Mouse (Mus musculus): ENCODE results near the gene Hhat. TPM values are rescaled to one million over a fixed set of nuclear protein-coding genes. Genes with fewer than 3 reads are reported as not detected.

Hhat gene
- polyA plus RNA-seq, 1 experiment from 2014 or later = 7.2 TPM

DNA sequence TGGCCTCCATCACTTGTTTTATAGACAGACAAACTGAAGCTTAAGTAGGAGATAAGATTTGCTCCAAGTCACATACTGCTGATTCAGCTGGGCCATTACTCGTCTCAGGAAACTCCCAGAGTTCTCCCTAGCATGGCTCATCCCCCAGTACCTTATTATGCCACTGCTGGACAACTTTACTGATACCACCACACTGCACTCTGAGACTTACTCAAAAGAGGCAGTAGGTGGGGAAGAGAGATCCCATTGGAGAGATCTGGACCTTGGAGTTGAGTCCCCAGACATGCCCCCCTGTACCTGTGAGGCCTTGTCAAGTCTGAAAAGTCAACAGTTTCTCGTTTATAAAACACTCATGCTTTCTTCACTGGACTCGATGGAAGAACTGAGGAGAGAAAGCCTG, 131.8 kb downstream of the Hhat start:
- H3K9ac ChIP-seq (ENCODE audit: low read depth, low read length) = no peak overlapping the region
- no peak overlapping the region for H3K4me2 ChIP-seq
- H3K9me3 ChIP-seq (replicated peaks; ENCODE audit: control insufficient read depth, low read length) = no peaks in the 10 kb centered on the region
- no peaks in the 10 kb centered on the region for H3K27me3 ChIP-seq (ENCODE audit: control insufficient read depth, insufficient read depth, low read length)
- ATAC-seq (replicated peaks; ENCODE audit: insufficient number of reproducible peaks, low FRiP score, low TSS enrichment) = no peak
- 54% methylated on average over 3 of the region's 3 CpGs for WGBS (ENCODE audit: insufficient replicate concordance)
- H3K27ac ChIP-seq (ENCODE audit: low read depth, low read length) = no peak overlapping the region
- H3K4me3 ChIP-seq (ENCODE audit: low read depth, low read length) = no peak overlapping the region
- no peaks in the 10 kb centered on the region for H3K36me3 ChIP-seq (ENCODE audit: control insufficient read depth, insufficient read depth, low read length)
- H3K4me1 ChIP-seq (ENCODE audit: control insufficient read depth, insufficient read depth, low read length) = no peaks in the 10 kb centered on the region

DNA sequence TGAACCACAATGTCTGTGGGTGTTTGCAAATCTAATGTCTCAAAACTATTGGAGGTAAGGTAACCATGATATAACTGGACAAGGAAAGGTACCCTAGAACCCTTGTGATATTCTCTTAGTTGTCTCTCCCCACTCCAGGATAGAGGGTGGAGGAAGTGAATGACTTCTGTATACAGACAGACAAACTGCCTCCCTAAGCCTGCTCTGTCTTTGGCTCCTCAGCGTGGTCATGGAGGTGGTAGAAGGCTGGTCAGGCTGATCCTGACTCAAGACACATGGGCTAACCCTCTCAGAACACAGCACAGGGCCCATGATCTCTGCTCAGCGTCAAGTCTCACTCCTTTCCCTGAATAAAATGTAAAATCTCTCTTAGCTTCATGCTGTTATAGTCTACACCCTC, 149.2 kb downstream of the Hhat start:
- Histone ChIP-seq H3K4me2 (no peak overlapping the region), H3K36me3 (ENCODE audit: control insufficient read depth, insufficient read depth, low read length) (no peaks in the 10 kb centered on the region), H3K9me3 (replicated peaks; ENCODE audit: control insufficient read depth, low read length) (no peaks in the 10 kb centered on the region), H3K4me1 (ENCODE audit: control insufficient read depth, insufficient read depth, low read length) (no peaks in the 10 kb centered on the region), H3K27me3 (ENCODE audit: control insufficient read depth, insufficient read depth, low read length) (no peaks in the 10 kb centered on the region), H3K9ac (ENCODE audit: low read depth, low read length) (no peak overlapping the region), H3K27ac (ENCODE audit: low read depth, low read length) (no peak overlapping the region), H3K4me3 (ENCODE audit: low read depth, low read length) (no peak overlapping the region)
- WGBS (ENCODE audit: insufficient replicate concordance) = 76% methylated on average over 2 of the region's 2 CpGs
- no peak for ATAC-seq (replicated peaks; ENCODE audit: insufficient number of reproducible peaks, low FRiP score, low TSS enrichment)

DNA sequence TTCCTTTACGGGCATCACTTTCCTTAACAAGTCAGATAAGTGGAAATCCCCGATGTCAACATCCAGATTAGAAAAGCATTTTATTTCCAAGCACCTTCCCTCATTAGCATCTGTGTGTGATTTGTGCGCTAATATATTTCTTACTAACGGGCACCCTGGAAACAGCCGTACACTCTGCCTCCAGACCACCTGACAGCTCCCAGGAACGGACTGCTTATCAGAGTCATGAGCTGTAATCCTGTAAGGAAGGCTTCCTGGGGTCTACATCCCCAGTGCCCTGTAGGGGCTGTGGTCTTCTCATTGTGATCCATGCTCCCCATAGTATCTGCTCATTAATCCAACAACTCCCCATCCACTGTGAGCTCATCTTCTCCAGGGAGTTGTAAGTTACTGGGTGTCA, 157.8 kb downstream of the Hhat start:
- no peak overlapping the region for H3K27ac ChIP-seq (ENCODE audit: low read depth, low read length)
- no peak overlapping the region for H3K9ac ChIP-seq (ENCODE audit: low read depth, low read length)
- ATAC-seq (replicated peaks; ENCODE audit: insufficient number of reproducible peaks, low FRiP score, low TSS enrichment) = no peak
- 51% methylated on average over 6 of the region's 6 CpGs for WGBS (ENCODE audit: insufficient replicate concordance)
- no peak overlapping the region for H3K4me2 ChIP-seq
- no peaks in the 10 kb centered on the region for H3K9me3 ChIP-seq (replicated peaks; ENCODE audit: control insufficient read depth, low read length)
- no peaks in the 10 kb centered on the region for H3K27me3 ChIP-seq (ENCODE audit: control insufficient read depth, insufficient read depth, low read length)
- no peaks in the 10 kb centered on the region for H3K36me3 ChIP-seq (ENCODE audit: control insufficient read depth, insufficient read depth, low read length)
- H3K4me3 ChIP-seq (ENCODE audit: low read depth, low read length) = no peak overlapping the region
- 0 out of 2 replicates have a peak, but pooled peaks cover 5% of the 10 kb centered on the region for H3K4me1 ChIP-seq (ENCODE audit: control insufficient read depth, insufficient read depth, low read length)

DNA sequence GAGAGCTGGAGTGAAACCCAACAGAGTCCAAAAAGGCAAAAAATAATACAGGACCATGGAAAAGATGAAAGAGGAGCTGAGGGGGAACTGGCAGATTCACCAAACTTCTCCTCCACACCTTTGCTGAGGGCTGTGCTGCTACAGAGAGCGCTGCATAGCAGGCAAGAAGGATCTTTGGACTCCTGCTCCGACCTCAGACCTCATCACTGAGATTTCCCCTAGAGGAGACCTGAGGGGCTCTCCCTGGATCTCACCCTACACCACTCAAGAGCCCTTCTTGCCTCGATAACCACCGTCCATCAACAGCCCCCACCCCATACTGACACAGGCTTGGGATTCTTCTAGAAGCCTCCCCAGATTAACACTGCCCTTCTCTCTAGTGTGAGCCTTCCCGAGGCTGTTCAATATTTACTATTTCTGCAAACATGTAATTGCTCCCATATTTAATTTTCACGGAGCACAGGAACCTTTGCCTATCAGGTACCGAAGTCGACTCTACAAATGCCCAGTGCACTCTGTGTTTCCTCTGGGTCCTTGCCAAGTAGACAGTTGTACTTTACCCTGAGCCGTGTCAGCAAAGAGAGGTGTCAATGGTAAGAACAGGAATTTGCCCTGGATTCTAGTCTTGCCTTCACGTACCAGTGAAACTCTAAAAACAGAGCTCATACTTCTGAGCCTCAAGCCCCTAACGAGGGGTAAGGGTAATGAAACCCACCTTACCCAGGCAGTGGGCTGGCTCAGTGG, 158.9 kb downstream of the Hhat start:
- ATAC-seq (replicated peaks; ENCODE audit: insufficient number of reproducible peaks, low FRiP score, low TSS enrichment) = no peak
- H3K4me2 ChIP-seq = no peak overlapping the region
- H3K4me1 ChIP-seq (ENCODE audit: control insufficient read depth, insufficient read depth, low read length) = 0 out of 2 replicates have a peak, but pooled peaks cover 5% of the 10 kb centered on the region
- no peak overlapping the region for H3K4me3 ChIP-seq (ENCODE audit: low read depth, low read length)
- WGBS (ENCODE audit: insufficient replicate concordance) = 65% methylated on average over 11 of the region's 11 CpGs
- no peak overlapping the region for H3K27ac ChIP-seq (ENCODE audit: low read depth, low read length)
- no peak overlapping the region for H3K9ac ChIP-seq (ENCODE audit: low read depth, low read length)
- no peaks in the 10 kb centered on the region for H3K9me3 ChIP-seq (replicated peaks; ENCODE audit: control insufficient read depth, low read length)
- no peaks in the 10 kb centered on the region for H3K27me3 ChIP-seq (ENCODE audit: control insufficient read depth, insufficient read depth, low read length)
- H3K36me3 ChIP-seq (ENCODE audit: control insufficient read depth, insufficient read depth, low read length) = no peaks in the 10 kb centered on the region

DNA sequence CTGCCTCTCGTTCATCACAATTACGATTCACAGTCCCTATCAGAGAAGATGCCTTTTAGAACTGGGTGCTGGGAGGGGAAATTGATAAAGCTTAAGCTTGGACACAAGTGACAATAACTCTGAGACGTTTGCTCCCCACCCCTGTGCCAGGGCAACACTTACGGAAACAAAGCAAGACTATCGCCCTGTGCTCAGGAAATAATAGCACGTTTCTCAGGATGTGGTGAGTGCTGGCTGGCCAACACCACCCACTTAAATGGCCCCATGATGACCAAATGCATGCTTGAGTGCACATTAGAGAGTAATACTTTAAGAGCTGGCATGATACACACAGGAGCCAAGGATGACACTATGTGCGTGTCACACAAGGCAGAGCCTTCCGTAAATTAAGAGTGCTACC, 164.1 kb downstream of the Hhat start:
- 81% methylated on average over 8 of the region's 8 CpGs for WGBS (ENCODE audit: insufficient replicate concordance)
- Histone ChIP-seq H3K4me1 (ENCODE audit: control insufficient read depth, insufficient read depth, low read length) (0 out of 2 replicates have a peak, but pooled peaks cover 5% of the 10 kb centered on the region), H3K9ac (ENCODE audit: low read depth, low read length) (no peak overlapping the region), H3K27me3 (ENCODE audit: control insufficient read depth, insufficient read depth, low read length) (no peaks in the 10 kb centered on the region), H3K4me2 (no peak overlapping the region), H3K27ac (ENCODE audit: low read depth, low read length) (no peak overlapping the region), H3K9me3 (replicated peaks; ENCODE audit: control insufficient read depth, low read length) (no peaks in the 10 kb centered on the region), H3K4me3 (ENCODE audit: low read depth, low read length) (no peak overlapping the region), H3K36me3 (ENCODE audit: control insufficient read depth, insufficient read depth, low read length) (no peaks in the 10 kb centered on the region)
- no peak for ATAC-seq (replicated peaks; ENCODE audit: insufficient number of reproducible peaks, low FRiP score, low TSS enrichment)

DNA sequence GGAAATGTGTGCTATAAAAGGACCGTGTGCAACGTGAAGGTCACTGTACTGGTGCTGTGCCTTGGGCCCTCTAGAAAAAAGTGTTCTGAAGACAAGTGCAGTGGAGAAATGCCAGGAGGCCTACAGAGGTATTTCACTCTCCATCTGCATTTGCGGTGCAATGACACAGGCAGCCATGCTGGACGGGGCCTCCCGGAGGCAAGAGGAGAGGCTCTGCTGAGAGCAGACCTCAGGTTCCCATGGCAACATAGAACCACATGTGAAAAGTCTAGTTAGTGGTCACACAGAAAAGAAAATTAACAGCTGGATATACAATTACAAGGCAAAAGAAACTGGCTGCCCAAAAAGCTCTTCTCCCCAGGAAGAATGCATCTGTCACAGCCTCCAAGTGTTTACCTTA, 166.6 kb downstream of the Hhat start:
- no peaks in the 10 kb centered on the region for H3K27me3 ChIP-seq (ENCODE audit: control insufficient read depth, insufficient read depth, low read length)
- no peaks in the 10 kb centered on the region for H3K9me3 ChIP-seq (replicated peaks; ENCODE audit: control insufficient read depth, low read length)
- H3K4me1 ChIP-seq (ENCODE audit: control insufficient read depth, insufficient read depth, low read length) = no peaks in the 10 kb centered on the region
- no peak for ATAC-seq (replicated peaks; ENCODE audit: insufficient number of reproducible peaks, low FRiP score, low TSS enrichment)
- no peak overlapping the region for H3K4me3 ChIP-seq (ENCODE audit: low read depth, low read length)
- no peak overlapping the region for H3K27ac ChIP-seq (ENCODE audit: low read depth, low read length)
- H3K4me2 ChIP-seq = no peak overlapping the region
- 58% methylated on average over 5 of the region's 5 CpGs for WGBS (ENCODE audit: insufficient replicate concordance)
- no peak overlapping the region for H3K9ac ChIP-seq (ENCODE audit: low read depth, low read length)
- H3K36me3 ChIP-seq (ENCODE audit: control insufficient read depth, insufficient read depth, low read length) = no peaks in the 10 kb centered on the region

DNA sequence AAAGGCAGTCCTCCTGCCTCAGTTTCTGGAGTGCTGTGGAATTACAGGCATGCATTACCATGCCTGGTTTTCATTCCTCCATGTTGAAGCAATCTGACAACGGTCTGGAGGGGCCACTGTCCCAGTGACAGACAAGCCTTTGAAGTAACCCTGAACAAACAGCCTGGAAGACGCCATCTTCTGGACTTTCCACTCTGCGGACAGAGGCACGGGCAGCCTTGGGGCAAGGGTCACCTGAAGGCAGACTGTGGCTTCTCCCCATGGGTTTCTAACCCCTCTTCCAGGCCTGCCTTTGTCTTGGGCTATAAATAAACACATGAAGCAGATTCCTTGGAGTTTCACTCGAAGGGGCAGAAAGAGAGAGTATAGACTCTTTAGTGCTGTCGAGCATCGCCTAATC, 167.5 kb downstream of the Hhat start:
- Histone ChIP-seq H3K27me3 (ENCODE audit: control insufficient read depth, insufficient read depth, low read length) (no peaks in the 10 kb centered on the region), H3K4me1 (ENCODE audit: control insufficient read depth, insufficient read depth, low read length) (no peaks in the 10 kb centered on the region), H3K9me3 (replicated peaks; ENCODE audit: control insufficient read depth, low read length) (no peaks in the 10 kb centered on the region), H3K9ac (ENCODE audit: low read depth, low read length) (no peak overlapping the region), H3K4me3 (ENCODE audit: low read depth, low read length) (no peak overlapping the region), H3K27ac (ENCODE audit: low read depth, low read length) (no peak overlapping the region), H3K36me3 (ENCODE audit: control insufficient read depth, insufficient read depth, low read length) (no peaks in the 10 kb centered on the region), H3K4me2 (no peak overlapping the region)
- ATAC-seq (replicated peaks; ENCODE audit: insufficient number of reproducible peaks, low FRiP score, low TSS enrichment) = no peak
- WGBS (ENCODE audit: insufficient replicate concordance) = 52% methylated on average over 7 of the region's 7 CpGs

DNA sequence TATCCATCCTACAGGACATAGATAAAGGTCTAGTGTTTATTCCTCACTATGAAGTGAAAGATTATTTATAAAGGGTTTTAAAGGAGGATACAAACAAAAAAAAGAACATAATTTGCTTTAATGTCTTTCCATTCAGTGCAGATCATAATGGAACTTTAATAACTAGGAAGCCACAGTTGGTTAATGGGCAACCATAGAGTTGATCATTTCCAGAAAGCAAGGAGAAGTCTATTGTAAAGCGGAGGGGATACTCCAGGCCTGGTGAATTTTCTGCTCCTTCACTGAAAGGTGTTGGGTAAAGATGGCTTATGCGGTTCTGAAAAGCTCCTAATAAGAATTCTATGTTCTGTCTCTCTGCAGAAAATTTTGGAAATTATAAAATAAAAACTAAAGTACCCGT, 169.8 kb downstream of the Hhat start:
- no peaks in the 10 kb centered on the region for H3K4me1 ChIP-seq (ENCODE audit: control insufficient read depth, insufficient read depth, low read length)
- H3K27me3 ChIP-seq (ENCODE audit: control insufficient read depth, insufficient read depth, low read length) = no peaks in the 10 kb centered on the region
- no peak overlapping the region for H3K9ac ChIP-seq (ENCODE audit: low read depth, low read length)
- no peak overlapping the region for H3K4me2 ChIP-seq
- 84% methylated on average over 3 of the region's 3 CpGs for WGBS (ENCODE audit: insufficient replicate concordance)
- no peak overlapping the region for H3K27ac ChIP-seq (ENCODE audit: low read depth, low read length)
- no peaks in the 10 kb centered on the region for H3K36me3 ChIP-seq (ENCODE audit: control insufficient read depth, insufficient read depth, low read length)
- no peak overlapping the region for H3K4me3 ChIP-seq (ENCODE audit: low read depth, low read length)
- ATAC-seq (replicated peaks; ENCODE audit: insufficient number of reproducible peaks, low FRiP score, low TSS enrichment) = no peak
- no peaks in the 10 kb centered on the region for H3K9me3 ChIP-seq (replicated peaks; ENCODE audit: control insufficient read depth, low read length)

DNA sequence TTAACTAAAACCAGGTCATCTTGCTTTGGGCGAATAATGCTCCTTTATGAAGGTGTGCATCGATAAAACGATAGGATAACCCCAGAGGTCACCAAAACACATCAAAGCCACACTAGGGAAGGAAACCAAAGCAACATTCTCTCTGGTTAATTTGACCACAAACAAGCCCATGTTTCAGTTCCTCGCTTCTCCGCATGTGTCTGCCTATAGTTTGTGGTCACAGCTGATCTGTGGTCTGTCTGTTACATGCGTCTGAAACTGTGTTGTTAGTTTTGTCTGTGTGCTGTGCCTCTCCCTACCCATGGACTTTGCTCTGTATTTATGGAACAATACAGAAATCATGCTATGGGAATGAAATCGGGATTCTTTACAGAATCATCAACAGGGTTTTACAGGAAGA, 171.3 kb downstream of the Hhat start:
- no peak for ATAC-seq (replicated peaks; ENCODE audit: insufficient number of reproducible peaks, low FRiP score, low TSS enrichment)
- Histone ChIP-seq H3K27ac (ENCODE audit: low read depth, low read length) (no peak overlapping the region), H3K36me3 (ENCODE audit: control insufficient read depth, insufficient read depth, low read length) (no peaks in the 10 kb centered on the region), H3K4me1 (ENCODE audit: control insufficient read depth, insufficient read depth, low read length) (no peaks in the 10 kb centered on the region), H3K27me3 (ENCODE audit: control insufficient read depth, insufficient read depth, low read length) (no peaks in the 10 kb centered on the region), H3K9me3 (replicated peaks; ENCODE audit: control insufficient read depth, low read length) (no peaks in the 10 kb centered on the region), H3K4me3 (ENCODE audit: low read depth, low read length) (no peak overlapping the region), H3K4me2 (no peak overlapping the region), H3K9ac (ENCODE audit: low read depth, low read length) (no peak overlapping the region)
- WGBS (ENCODE audit: insufficient replicate concordance) = 84% methylated on average over 7 of the region's 7 CpGs

Data from heart, embryonic 11.5 days (tissue).